Mouse (Mus musculus): ENCODE data around the gene Ube2t. TPM values are rescaled to one million over a fixed set of nuclear protein-coding genes. Genes with fewer than 3 reads are reported as not detected.

The Ube2t gene
- total and polyA plus RNA-seq, 3 experiments = 3.2 to 5.9 (median 5.9) TPM

DNA sequence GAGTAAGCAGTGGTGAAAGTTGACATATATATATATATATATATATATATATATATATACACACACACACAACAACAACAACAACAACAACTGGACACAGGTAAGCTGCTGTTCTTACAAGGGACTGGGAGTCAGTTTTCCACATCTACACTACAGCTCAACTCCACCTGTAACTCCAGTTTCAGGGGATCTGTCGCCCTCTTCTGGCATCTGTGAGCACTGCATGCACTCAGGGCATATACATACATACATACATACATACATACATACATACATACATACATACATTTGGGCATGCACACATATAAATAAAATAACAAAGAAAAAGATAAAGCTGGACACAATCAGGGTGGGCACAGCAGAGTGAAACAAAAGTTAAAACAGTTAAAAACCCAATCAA, 61.2 kb downstream of the Ube2t start:
- peak; percentile 16; the same call in 1 of the 2 replicates for TF ChIP-seq CTCF (IDR thresholded peaks at IDR 0.05)
- TF ChIP-seq EP300 (IDR thresholded peaks at IDR 0.05; ENCODE audit: insufficient read depth, low read depth, low read length) = no peak
- H3K79me2 ChIP-seq (replicated peaks; ENCODE audit: control insufficient read depth, insufficient read depth, low read length) = no peaks in the 10 kb centered on the region
- H3K27ac ChIP-seq = no peak overlapping the region
- no peak for DNase-seq
- intact Hi-C loops (cut with DNase I) = no loop called here
- no peak overlapping the region for H3K4me3 ChIP-seq
- H3K4me1 ChIP-seq (ENCODE audit: control insufficient read depth, insufficient read depth, low read length) = peaks cover 4% of the 10 kb centered on the region
- no peaks in the 10 kb centered on the region for H3K27me3 ChIP-seq (ENCODE audit: control insufficient read depth, insufficient read depth, low read length)
- no peaks in the 10 kb centered on the region for H3K36me3 ChIP-seq (ENCODE audit: control insufficient read depth, insufficient read depth, low read length)
- H3K9ac ChIP-seq (ENCODE audit: low read depth, low read length) = no peak overlapping the region
- 77% methylated on average over 1 of the region's 1 CpGs for WGBS

Other genes with a start within 250 kb of the Ube2t start
- gene Ppp1r12b, start 6.6 kb upstream of the Ube2t start, total RNA-seq (2021) = 100 to 1,000 TPM; 150 to 161 TPM
- 55.4 and 84.2 TPM in 2 replicates for gene Ppp1r12b, start 6.6 kb upstream of the Ube2t start, polyA plus RNA-seq (2012; rRNA removed)
- gene Lgr6, start 142.7 kb downstream of the Ube2t start, total RNA-seq (2021) = 10 to 100 TPM; 12.2 to 14.4 TPM
- 12.6 and 21.5 TPM in 2 replicates for gene Lgr6, start 142.7 kb downstream of the Ube2t start, polyA plus RNA-seq (2012; rRNA removed)
- gene Ptpn7, start 170.1 kb downstream of the Ube2t start, total RNA-seq (2021) = under 1 TPM; 0.73 to 0.82 TPM
- gene Ptpn7, start 170.1 kb downstream of the Ube2t start, polyA plus RNA-seq (2012; rRNA removed) = 0.82 and 1.4 TPM in 2 replicates
- 10 to 100 TPM; 20.1 to 21.0 TPM for gene Arl8a, start 184.3 kb downstream of the Ube2t start, total RNA-seq (2021)
- 30.5 and 32.5 TPM in 2 replicates for gene Arl8a, start 184.3 kb downstream of the Ube2t start, polyA plus RNA-seq (2012; rRNA removed)
- under 1 TPM; 0.97 to 0.98 TPM for gene Gpr37l1, start 205.1 kb downstream of the Ube2t start, total RNA-seq (2021)
- 2.3 and 3.6 TPM in 2 replicates for gene Gpr37l1, start 205.1 kb downstream of the Ube2t start, polyA plus RNA-seq (2012; rRNA removed)

Measured in heart, adult 2 months (tissue).